Mouse (Mus musculus) skeletal muscle tissue, adult 2 months (tissue): ENCODE data around the gene Lrrc4.

Experiments
- DNase-seq: peaks from one replicate; pipeline ENCODE4 v3.0.0-alpha.2; 2012; ENCODE audit warnings: low read depth, low spot score

Lrrc4 gene

DNA sequence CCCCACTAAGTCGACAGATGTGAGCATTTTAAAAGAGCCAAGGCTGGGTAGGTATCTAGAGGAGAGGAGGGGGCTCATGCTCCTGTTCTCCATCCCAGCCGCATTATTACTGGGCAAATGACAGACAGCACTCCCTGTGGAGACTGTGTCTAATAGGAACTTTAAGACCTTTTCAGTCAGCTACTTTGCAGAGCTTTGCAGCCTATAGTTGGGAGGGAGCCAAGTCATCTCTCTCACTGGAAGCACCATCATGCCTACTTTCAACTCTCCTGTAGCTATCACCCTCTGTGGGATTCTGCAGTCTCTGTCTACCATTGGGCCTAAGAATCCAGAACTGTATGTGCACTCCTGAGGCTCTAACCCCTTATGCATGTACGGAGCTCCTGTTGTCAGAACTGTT lies 5.7 kb downstream of the Lrrc4 start:
- no peak for DNase-seq

DNA sequence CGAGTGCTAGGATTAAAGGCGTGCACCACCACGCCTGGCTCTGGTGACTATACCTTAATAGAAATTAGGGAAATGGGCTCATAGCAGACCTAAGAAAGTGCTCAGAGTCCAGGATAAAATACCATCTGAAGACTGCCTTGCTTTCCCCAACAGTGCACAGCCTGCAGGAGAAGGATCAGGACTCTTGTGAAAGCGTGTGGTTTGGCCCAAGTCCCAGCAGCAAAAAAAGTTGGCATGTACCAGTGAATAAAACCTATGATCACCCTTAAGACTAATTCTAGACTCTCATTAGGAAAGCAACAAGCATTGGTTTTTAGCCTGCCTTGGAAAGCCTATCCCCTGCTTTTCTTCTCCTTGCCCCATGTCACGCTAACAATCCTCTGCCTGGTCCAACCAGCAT lies 7.7 kb downstream of the Lrrc4 start:
- DNase-seq = peak; percentile 35

DNA sequence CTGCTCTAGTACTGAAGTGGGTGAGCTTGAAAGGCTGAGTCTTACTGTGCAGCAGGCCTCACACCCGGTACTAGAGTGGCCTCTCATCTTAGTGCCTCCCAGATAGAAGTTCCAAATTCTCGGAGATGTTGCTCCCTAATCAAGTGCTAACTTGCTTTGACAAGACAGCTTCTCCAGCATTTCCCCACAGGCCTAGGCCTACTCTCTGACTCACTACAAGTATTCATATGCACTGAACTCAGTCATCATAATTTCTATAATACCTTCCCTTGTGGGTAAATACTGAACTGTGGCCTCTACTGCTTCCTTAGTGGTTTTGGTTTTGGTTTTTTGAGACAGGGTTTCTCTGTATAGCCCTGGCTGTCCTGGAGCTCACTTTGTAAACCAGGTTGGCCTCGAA lies 8.2 kb downstream of the Lrrc4 start:
- no peak for DNase-seq

DNA sequence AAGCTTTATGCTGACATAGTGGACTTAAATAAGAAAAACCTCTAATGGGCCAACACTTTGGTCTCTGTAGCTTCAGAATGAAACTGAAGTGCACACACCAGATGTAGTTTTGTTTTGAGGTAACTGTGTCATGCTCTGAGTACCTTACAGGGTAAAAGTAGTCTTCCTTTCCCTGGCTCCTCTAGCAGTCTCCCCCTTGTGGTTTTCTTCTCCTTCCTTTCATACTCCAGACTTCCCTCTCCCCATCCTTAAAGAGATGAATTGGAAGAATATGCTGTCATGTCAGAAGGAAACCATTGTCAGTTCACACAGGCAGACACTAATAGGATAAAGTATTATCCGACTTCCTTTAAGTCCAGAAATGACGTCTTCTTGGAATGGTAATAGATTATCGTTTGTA lies 9.3 kb downstream of the Lrrc4 start:
- DNase-seq = no peak

DNA sequence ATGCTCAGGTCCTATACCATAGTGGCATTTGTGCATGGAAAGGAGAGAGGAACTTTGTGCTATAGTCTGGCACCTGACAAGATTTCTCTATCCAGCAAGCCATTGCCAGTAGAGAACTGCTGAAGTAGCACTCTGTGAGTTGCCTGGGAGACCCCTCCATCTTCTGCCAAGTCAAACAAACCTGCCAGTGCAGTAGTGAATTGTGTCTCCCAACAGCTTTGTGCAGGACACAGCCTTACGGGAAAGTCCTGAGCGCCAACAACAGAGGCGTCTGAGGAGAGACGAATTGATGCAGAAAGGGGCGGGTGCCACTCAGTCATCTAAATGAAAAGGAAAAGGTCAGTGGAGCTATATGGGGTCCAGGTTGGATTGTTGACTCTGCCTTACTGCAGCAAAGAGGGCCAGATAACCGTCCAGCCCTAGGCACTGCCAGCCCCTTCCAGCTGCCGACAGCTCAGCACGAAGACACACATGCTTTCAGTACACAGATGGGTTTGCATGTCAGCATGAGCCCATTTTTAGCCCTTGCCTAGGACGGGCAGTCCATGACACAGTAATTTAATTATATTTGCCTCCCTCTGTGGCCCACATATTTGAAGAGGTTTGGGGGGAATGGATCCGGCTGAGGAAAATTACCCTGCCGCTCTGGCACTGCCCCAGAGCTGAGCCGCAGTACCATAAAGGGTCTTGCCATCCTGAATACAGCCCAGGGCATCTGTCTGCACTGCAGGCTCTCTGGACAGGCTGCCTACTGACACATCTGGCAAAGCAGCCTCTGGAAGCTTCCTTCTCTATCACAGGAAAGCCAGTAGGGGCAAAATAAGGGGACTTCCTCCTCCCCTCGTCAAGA lies 11.8 kb downstream of the Lrrc4 start:
- peak; percentile 18 for DNase-seq

DNA sequence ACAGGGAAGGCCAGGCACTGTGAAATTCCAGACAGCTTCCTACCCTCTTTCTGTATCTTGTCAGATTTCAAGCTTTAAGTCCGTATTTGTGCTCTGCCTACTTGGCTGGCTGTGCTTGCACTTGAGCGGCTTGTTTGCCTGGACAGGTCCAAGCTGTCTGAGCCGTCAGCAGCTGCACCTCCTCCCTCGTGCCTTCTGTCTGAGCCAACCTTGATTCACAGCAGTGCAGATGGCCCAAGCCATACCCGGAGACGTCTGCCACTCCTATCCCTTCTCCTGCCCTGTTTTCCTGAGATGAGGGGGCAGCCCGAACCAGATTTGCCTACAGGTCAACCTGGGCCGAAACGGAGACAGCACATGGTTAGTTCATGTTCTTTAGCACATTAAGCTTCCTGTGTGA lies 14.5 kb downstream of the Lrrc4 start:
- no peak for DNase-seq

DNA sequence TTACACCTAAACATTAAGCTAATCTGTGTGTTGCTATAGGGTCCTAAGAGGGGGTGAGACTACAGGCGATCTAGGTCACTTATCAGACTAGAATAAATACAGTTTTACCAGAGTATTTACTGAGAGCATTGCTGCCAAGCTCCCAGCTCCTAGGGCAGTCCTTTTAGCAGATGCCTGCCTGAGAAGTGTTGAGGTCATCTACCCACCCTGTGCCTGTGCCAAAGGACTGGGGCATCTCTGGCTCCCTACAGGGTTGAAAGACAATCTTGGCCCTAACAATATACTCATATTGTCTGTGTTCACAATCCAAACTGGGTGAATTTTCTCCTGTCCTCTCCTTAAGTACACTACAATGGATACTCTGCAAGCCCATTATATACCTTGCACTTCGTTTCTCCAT lies 16.7 kb downstream of the Lrrc4 start:
- no peak for DNase-seq

DNA sequence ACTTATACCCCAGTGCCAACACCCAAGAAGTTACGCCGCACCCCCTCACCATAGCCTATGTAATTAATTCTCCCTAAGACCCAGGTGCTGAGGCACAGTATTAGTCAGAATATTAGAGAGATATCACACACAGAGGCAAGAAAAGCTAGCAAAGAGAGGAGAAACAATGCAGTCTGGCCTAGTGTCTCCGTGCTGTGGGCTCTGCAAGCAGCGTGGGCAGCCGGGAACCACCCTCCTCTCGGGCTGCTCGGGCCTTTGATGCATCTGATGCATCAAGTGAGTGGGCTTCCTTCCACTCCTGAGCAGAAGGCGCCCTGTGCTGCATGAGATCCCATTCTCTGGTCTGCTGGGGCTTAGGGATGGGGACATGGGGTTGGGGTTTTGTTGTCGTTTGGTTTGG lies 18.5 kb downstream of the Lrrc4 start:
- DNase-seq = no peak

DNA sequence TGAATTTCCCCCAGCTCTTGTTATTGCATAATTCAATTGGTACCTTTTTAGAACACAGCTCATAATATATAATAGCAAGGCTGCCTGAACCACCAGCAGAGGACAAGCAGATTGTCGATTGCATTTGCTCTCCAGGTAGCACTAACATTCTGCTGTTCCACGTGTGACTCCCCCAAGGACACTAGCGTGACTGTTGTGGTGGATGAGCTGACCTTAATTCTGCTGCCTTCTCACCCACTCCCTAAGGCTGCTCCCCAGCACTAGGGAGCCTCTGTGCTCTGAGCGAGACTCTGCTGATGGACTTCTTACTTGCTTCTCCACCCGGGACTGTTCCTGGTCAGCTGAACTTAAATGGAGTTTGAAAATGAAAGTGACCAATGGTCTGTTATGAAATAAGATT lies 26.8 kb downstream of the Lrrc4 start:
- DNase-seq = no peak

DNA sequence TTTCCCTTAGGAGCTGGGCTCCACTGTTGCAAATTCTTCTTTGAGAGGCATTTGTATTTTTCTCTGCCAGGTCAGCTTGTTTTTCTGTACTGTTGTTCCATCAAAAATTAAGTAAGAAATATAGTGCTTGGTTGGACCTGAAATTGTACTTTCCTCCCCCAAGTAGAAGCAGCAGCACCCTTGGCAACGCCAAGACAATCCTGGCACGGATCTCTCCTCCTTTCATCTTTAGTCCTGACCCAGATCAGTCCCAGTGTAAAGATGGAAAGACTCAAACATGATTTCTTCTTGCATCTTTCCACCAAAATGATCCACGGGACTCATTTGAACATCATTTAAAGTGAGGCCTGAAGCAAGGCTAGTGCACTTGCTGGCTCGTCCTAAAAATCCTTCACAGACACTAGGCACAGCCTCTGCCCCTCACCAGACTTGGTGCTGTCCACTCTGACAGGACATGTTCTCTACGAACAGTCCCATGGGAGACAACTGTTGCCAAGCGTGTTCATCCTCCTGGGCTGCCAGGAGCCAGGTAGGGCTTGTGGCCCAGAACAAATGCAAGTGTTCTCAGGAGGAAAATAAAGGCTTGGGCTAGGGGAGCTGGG lies 27.8 kb downstream of the Lrrc4 start:
- no peak for DNase-seq

DNA sequence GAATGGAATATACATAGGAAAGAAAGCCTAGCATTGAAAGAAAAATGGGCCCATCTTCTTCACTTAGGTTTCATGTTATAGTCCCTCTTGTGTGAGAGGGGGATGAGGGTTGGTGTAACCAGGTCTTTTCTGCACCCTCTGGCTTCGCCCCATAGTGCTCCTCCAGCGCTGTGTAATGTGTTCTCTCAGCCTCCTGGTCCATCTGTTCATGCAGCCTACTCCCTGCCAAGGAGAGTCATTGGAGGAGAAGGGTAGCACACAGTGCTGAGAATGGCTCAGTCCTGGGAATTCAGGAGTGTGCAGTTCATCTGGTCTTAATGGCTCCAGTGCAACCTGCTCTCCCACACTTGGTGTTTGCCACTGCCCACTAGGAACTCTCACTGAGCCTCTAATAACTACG lies 30.6 kb downstream of the Lrrc4 start:
- no peak for DNase-seq

DNA sequence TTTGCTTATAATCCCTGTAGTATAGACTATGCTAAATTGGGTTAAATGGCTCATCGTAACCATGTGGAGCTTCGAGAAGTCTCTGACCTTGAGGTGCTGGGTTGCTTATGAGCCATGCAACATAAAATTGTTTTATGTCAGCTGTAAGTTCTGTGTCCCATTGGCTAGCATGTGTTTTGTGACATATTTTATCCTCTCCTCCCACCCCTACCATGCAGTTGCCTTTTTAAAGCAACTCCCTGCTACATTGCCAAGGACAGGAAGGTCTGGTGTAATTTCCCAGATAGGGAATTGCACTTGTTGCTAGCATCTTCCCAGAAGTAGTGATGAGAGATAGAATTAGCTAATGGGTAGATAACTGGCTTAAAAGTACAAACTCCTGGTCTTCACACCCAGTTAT lies 31.7 kb downstream of the Lrrc4 start:
- DNase-seq = no peak

DNA sequence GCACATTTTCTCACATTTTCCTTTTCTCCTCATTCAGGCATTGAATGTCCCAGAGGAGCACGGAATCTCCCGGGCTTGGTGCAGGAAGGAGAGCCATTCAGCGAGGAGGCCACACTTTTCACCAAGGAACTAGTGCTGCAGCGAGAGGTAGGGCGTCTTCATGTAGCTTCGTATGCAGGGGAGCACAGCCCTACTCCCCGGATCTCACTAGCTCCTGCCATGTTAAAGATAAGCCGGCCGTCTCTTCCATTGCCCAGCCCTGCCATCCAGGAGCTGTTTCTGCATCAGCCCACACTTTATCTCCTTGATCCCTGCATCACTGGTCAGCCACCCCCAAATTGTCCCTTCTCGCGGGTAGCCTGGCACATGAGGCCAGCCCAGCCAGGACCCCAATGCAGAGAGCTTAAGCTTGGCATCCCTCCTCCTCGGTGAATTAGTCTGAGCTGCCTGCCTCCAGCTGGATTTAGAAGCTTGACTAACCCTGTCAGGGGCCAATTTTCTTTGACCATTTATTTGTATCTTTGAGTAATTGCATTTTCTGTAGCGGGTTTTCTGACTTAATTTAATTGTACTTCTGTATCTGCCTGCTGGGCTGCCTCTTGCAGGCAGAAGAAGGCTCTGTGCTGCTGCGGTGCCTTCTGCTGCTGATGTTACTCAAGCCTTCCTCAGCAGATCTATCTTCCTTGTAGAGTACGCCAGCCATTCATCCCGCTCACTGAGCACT lies 35.6 kb downstream of the Lrrc4 start:
- no peak for DNase-seq

DNA sequence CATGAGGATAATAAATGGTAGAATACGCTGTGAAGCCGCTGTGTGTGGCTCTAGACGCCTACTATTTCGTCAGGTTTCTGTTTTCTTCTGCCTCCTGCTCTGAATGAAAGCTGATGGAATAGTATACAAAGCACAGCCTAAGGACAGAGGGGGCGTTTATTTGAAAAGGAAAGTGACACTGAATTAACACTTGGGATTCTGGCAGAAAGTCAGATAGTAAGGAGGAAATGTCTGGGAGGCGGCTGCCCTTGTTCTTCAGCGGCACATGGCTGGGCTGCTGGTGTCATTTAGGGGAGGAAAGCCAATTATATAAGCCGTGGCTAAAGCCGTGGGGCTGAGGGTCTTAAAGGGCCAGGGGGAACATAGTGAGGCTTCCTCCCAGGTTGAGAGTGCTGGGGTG lies 36.2 kb downstream of the Lrrc4 start:
- no peak for DNase-seq

DNA sequence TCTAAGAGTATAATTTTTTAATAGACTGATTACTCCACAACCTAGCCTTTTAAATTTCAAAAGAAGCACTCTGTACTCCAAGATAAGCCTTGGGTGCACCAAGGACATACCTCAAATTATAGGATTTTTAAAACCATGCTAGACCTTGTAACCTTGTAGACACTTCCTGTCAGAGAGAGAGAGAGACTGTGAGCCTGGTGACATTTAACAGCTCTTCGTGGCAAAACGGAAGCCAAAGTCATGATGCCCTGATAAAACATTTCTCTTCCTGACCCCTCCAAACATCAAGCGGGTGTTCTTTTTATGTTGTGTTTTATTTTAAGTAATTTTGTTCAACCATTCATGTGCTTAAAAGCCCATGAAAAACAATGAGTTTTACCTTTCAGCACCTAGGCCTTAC lies 39.7 kb downstream of the Lrrc4 start:
- no peak for DNase-seq

DNA sequence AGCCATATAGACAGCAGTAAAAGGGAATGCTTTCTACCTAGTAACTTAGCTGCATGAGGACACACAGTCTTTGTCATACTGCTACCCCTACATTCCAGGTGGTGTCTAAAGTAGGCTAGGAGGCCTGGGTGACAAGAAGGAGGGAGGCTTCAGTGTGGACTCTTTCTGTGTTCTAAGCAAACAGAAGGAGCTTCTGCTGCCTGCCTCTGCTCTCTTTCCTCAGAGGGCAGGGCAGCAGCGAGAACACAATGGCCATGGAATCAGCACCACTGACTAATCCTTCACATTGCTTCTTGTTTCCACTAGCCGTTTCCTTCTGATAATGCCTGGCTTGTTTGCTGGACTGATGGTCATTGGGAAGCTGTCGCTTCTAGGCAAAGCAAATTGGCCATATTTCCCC lies 40.4 kb downstream of the Lrrc4 start:
- DNase-seq = no peak

DNA sequence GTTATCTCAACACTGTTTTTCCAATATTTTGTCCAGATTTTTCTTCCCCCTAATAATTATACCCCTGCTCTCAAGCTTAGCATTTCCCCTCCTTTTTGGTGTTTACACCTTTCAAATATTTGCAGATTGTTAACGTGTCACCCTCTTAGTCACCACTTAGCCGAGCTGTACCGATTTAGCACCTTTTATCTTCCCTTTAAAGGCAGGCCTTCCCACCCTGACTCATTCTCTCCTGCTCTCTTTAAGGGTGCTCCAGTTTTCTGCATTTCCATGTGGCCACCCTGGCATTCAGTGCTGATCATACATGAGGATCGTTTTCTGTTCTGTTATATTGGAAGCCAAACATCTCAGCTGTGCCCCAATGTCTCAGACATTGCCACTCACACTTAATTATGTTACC lies 41.9 kb downstream of the Lrrc4 start:
- no peak for DNase-seq

DNA sequence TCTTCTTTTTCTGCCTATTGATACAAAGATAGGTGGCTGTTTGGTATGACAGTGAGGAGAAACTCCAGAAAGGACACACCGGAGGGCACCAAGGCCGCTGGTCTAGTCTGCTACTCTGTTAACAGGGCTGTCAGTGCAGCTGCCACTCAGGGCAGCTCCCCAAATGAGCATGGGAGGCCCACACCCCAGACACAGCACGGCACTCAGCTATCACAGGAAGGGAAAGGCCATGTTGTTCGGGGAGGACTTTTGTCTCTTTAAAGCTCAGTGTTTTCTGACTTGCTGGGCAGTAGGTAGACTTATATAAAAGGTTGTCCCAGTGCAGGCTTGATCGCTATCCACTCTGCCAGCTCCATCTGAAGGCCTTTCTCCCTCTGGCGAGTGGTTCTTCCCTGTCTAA lies 44.4 kb downstream of the Lrrc4 start:
- no peak for DNase-seq

DNA sequence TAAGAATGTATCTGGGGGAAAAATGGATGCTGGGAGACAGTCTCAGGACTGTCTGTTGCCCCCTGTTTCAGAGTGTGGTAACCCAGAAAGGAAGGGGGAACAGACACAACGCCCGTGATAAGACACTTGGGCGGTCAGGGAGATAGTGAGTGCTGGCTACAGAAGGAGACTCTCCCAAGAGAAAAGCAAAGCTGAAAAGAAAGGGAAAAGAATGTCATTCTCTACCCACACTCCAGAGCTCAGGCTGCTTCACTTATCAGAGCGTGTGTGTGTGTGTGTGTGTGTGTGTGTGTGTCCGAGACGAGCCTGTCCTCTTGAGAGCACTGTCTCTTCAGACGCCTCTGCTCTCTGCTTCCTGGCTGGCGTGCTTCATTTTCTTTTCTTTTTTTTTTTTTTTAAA lies 45.8 kb downstream of the Lrrc4 start:
- no peak for DNase-seq

DNA sequence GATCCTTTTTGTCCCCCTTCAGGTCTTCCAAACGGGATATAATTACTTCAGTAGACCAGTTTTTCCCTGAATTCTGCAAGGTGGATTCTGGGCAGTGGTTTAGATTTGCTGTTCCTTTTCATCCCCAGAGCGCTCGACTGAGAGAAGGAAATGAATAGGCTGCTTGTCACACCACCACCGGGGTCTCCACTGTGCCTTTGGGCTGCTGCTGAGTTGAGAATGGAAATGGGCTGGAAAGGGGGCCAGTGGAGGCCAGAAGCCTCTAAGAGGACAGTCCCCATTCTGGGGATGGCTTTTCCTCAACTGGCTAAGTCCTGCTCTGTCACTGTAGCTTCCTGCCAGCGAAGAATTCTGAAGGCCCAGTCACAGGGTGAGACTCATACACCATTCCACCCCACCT lies 47.6 kb downstream of the Lrrc4 start:
- DNase-seq = no peak

DNA sequence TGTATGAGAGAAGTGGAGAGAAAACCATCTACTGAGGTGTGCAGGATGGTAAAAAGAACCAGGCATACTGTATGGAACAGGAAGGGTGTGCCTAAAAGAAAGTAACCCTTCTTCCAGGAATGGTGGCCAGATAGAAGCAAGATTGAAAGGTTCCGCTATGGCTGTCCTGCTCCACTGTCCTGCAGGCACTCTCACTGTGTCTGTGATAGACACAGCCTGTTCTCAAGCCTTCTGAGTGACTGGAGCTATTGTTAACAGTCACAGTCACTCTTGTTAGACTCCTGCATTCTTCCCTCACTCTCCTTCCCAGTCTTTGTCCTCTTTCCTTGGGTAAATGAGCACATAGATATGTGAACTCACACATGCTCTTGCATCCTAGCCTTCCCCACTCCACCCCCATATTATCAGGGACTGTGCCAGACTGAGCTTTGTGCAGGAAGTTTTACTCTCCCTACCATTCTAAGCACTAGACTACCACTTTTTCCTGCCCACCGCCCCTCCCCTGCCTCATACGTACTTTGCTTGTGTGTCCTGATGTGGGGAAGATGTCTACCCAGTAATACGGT lies 48.4 kb downstream of the Lrrc4 start:
- DNase-seq = no peak

DNA sequence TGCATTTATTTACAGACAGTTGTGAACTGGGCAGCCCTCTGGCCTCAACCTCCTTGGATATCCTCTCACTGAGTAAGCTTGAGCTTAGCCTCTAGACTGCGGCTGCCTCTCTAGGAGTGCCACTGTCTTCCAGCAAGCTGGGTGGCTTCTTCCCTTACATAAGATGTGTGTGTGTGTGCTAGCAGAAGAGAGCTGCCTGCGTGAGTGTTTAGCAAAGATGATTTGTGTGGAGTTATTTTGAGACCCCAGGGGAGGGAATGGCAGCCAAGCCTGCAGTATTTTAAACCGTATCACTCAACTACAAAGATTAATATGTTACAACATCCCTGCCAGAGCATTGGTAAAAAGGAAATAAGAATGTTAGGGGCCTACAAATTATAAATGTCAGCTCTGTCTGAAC lies 49.9 kb downstream of the Lrrc4 start:
- DNase-seq = peak; percentile 35

DNA sequence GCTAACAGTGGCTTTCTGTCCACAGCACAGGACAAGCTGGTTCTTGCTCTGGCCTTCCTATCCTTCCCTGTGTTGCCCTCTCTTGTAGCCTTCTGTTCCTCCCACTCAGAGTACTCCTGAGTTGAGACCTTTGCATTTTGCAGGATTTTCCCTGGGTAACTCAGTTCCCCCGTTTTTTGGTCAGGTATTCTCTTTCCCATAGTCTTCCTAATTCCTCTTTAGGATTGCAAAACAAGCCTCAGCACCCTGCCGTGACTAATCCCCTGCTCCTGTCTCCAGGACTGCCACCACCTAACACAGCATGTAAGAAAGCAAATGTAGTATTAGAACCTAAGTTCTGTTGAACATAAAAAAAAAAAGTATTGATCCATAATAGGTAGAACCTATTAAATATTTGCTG lies 60.2 kb downstream of the Lrrc4 start:
- no peak for DNase-seq
